Mouse (Mus musculus) brain, embryonic 14.5 days (tissue): ENCODE measurements at regions not wholly inside any gene's neighbourhood (a gene's known extent, or its start where the extent isn't known, plus 50 kb on each side); places are given as distances from the start of the nearest gene placed in this dataset.

Experiments
- DNase-seq: peaks from one replicate; pipeline ENCODE4 v3.0.0-alpha.2; 2011; ENCODE audit warnings: low read depth
- CTCF ChIP-seq: fragments of 200-500 bp; IDR thresholded peaks from 2 replicates; pipeline ENCODE4 v1.5.1; 2012; ENCODE audit warnings: inconsistent platforms, mild to moderate bottlenecking, moderate library complexity, borderline replicate concordance; ENCODE audit not compliant: insufficient read depth, insufficient read length; ENCODE audit errors: extremely low read depth
- POLR2A ChIP-seq: fragments of 200-500 bp; IDR thresholded peaks from 2 replicates; pipeline ENCODE4 v1.6.1; 2012; ENCODE audit warnings: mild to moderate bottlenecking, inconsistent platforms, borderline replicate concordance; ENCODE audit not compliant: poor library complexity, insufficient read depth, insufficient read length, severe bottlenecking; ENCODE audit errors: extremely low read depth

DNA sequence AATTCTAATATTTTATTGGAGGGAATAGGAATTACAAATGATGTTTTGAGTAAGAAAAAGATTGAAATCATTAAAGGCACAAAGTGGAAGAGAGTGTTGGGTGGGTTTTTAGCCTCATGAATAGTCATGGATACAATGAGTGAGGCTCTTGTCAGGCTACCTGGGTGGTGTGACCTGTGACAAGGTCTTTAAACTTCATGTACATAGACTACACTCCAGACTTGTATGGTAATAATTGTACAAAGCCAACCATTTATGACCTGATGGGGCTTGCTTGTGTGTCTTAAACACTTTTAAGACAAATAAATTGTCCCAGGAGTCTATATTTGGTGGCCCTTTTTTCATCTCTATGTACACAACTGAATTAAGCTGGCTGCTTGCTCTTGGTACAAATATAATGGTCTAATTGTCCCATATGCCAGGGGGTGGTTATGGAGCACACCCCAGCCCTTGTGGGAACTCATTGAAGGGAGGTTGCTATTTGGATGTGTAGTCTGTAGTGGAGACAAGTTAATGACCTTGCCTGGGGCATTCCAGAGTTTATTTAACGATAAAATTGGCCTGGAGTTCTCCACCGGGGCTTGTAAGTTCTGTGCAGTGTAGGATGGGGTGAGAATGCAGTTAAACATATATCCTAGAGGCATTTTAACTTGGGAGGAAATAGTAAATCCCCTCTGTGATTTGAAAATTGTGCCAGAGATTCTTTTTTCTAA lies 93.4 kb downstream of the Qpct start:
- no peak for TF ChIP-seq POLR2A
- no peak for TF ChIP-seq CTCF
- DNase-seq, result no peak

DNA sequence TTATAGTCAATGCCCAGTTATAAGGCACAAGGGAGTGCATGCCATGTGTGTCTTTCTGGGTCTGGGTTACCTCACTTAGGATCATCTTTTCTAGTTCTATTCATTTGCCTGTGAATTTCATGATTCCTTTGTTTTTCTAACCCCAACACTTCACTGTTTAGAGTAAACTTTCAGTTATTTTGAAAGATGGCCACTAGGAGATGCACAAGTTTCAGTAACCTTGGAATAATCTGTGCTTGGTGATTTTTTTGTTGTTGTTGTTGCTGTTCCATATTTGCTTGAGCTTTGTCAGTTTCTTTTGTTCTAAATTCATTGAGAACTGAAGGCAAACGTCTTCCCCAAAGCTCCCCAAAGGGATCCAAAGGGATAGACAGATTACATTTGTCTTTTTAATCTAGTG lies 91.3 kb downstream of the Qpct start:
- TF ChIP-seq CTCF, result no peak
- TF ChIP-seq POLR2A, result no peak
- DNase-seq, result no peak
